Mouse (Mus musculus) C2C12 (cell line): ENCODE results near the gene Crcp.

ENCODE experiments used
- CEBPB ChIP-seq: IDR thresholded peaks from one replicate; pipeline ENCODE4 v1.6.1; 2011; ENCODE audit warnings: low read depth, mild to moderate bottlenecking, control low read depth, moderate library complexity
- CTCF ChIP-seq: IDR thresholded peaks from one replicate; pipeline ENCODE4 v1.5.1; 2011; ENCODE audit not compliant: control insufficient read depth, insufficient read depth, insufficient read length
- MAX ChIP-seq: IDR thresholded peaks from one replicate; pipeline ENCODE4 v1.6.1; 2011; ENCODE audit warnings: mild to moderate bottlenecking, control low read depth
- USF1 ChIP-seq: IDR thresholded peaks from one replicate; pipeline ENCODE4 v1.6.1; 2011; ENCODE audit warnings: low read depth, mild to moderate bottlenecking, control low read depth, moderate library complexity

DNA sequence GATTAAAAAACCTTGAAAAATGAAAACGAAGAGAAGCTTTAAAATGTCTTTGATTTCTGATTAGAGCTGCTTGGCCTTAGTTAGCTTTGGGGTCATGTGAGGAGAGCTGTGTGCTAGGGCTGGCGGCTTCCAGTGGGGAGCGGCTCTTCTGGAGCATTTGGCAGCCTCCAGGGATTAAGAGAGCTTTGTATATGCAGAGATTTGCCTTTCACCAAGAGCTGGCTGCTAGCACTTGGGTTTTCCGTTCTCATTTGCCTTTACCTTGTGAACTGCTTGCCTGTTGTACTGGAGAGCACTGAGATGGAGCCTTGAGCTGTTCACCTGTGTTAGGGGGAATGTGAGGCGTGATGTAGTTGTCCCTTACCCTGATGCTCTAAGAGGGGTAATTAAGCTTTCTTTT lies 23.4 kb downstream of the Crcp start:
- no peak for TF ChIP-seq USF1
- no peak for TF ChIP-seq CTCF
- TF ChIP-seq MAX = no peak
- TF ChIP-seq CEBPB = no peak
